Mouse (Mus musculus): ENCODE measurements around the gene Retn. TPM values are rescaled to one million over a fixed set of nuclear protein-coding genes. Genes with fewer than 3 reads are reported as not detected.

Gene Retn
- not detected in 2 replicates for polyA plus RNA-seq (2015; fragmentation: Nextera tagmentation; extraction: Ambion mirVana)

DNA sequence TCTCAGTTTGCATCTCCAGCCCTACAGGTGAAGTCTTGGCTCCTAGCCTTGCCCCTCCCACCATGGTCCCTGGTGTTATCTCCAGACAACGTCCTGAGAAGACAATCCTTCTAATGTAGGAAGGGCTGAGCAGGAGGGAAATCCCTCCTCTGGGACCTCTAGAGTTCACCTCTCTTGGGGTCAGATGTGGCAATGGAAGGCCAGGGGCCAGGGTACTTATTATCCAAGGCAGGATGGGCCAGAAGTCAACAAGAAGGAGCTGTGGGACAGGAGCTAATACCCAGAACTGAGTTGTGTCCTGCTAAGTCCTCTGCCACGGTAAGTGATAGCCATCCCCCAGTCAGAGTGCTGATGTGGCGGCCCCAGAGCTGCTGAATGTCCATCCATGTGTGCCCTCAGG lies at the start of gene Retn:
Gene Retn (plus strand): TSS at position 245 of the 400 bp plus-strand sequence.
- no peak for DNase-seq (ENCODE audit: low spot score)
- WGBS, result 72% methylated on average over 3 of the region's 3 CpGs

DNA sequence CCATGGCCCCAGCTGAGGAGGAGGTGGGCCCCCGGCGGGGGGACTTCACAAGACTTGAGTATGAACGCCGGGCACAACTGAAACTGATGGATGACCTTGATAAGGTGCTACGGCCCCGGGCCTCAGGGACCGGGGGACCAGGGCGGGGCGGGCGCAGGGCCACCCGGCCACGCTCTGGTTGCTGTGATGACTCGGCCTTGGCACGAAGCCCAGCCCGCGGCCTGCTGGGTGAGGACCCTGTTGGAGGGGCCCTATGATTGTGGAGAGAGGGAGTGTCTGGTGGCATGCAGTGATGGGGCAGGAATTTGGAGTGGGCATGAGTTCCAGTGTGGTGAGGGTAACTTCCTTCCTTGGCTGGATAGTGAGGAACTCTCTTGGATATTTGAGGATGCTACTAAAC lies 49.0 kb upstream of the Retn start:
- WGBS, result 45% methylated on average over 16 of the region's 16 CpGs
- H3K4me2 ChIP-seq (replicated peaks; ENCODE audit: low read depth), result no peak overlapping the region
- no peak overlapping the region for H3K27ac ChIP-seq (replicated peaks)

More for the DNA sequence above, at the start of gene Retn:
- Histone ChIP-seq H3K27ac (replicated peaks) (no peak within 1 kb of the TSS), H3K36me3 (ENCODE audit: control insufficient read depth, insufficient read depth, low read length) (no peaks in the 10 kb centered on the region), H3K27me3 (ENCODE audit: control insufficient read depth, insufficient read depth, low read length) (no peaks in the 10 kb centered on the region), H3K4me1 (replicated peaks; ENCODE audit: control insufficient read depth, insufficient read depth) (no peaks in the 10 kb centered on the region), H3K9ac (ENCODE audit: low read length) (no peak within 1 kb of the TSS), H3K4me2 (replicated peaks; ENCODE audit: low read depth) (no peak within 1 kb of the TSS), H3K9me3 (ENCODE audit: control insufficient read depth, low read length) (no peaks in the 10 kb centered on the region), H3K4me3 (ENCODE audit: low read depth, low read length) (no peak within 1 kb of the TSS)
- TF ChIP-seq EP300 (optimal IDR thresholded peaks at IDR 0.05) (no peak), CTCF (IDR thresholded peaks at IDR 0.05; ENCODE audit: low read depth) (no peak)
- no peak for ATAC-seq (ENCODE audit: low FRiP score, low TSS enrichment)

DNA sequence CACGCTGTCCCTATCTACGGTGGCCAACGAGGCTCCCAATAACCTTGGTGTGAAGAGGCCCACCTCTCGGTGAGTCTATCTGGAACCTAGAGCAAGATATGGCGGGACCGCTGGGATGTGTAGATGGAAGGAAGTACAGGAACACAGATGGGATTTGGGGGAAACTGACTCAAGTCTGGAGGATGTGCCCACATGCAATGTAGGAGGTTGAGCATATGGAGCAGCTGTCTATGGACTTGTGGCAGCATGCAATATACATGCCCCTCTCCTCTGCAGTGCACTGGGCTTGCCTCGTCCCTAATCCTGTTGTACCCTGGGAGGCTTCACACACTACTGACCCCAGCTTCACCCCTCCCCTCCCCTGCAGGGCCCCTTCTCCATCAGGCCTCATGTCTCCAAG lies 47.7 kb upstream of the Retn start:
- Histone ChIP-seq H3K4me3 (ENCODE audit: low read depth, low read length) (no peak overlapping the region), H3K27ac (replicated peaks) (0 out of 2 replicates have a peak overlapping the region, but pooled peaks have one; percentile 8), H3K9me3 (ENCODE audit: control insufficient read depth, low read length) (no peaks in the 10 kb centered on the region), H3K4me2 (replicated peaks; ENCODE audit: low read depth) (no peak overlapping the region), H3K36me3 (ENCODE audit: control insufficient read depth, insufficient read depth, low read length) (peaks cover 11% of the 10 kb centered on the region), H3K27me3 (ENCODE audit: control insufficient read depth, insufficient read depth, low read length) (no peaks in the 10 kb centered on the region), H3K9ac (ENCODE audit: low read length) (no peak overlapping the region), H3K4me1 (replicated peaks; ENCODE audit: control insufficient read depth, insufficient read depth) (no peaks in the 10 kb centered on the region)
- ATAC-seq (ENCODE audit: low FRiP score, low TSS enrichment), result no peak
- TF ChIP-seq CTCF (IDR thresholded peaks at IDR 0.05; ENCODE audit: low read depth), result no peak
- TF ChIP-seq EP300 (optimal IDR thresholded peaks at IDR 0.05), result no peak
- WGBS, result 94% methylated on average over 6 of the region's 7 CpGs
- no peak for DNase-seq (ENCODE audit: low spot score)

More for the DNA sequence above, 49.0 kb upstream of the Retn start:
- ATAC-seq (ENCODE audit: low FRiP score, low TSS enrichment), result 0 out of 2 replicates have a peak, but pooled peaks have one; percentile 24
- Histone ChIP-seq H3K9me3 (ENCODE audit: control insufficient read depth, low read length) (no peaks in the 10 kb centered on the region), H3K9ac (ENCODE audit: low read length) (no peak overlapping the region), H3K4me3 (ENCODE audit: low read depth, low read length) (no peak overlapping the region), H3K36me3 (ENCODE audit: control insufficient read depth, insufficient read depth, low read length) (peaks cover 8% of the 10 kb centered on the region), H3K27me3 (ENCODE audit: control insufficient read depth, insufficient read depth, low read length) (no peaks in the 10 kb centered on the region), H3K4me1 (replicated peaks; ENCODE audit: control insufficient read depth, insufficient read depth) (no peaks in the 10 kb centered on the region)
- TF ChIP-seq CTCF (IDR thresholded peaks at IDR 0.05; ENCODE audit: low read depth) (no peak), EP300 (optimal IDR thresholded peaks at IDR 0.05) (no peak)
- no peak for DNase-seq (ENCODE audit: low spot score)

DNA sequence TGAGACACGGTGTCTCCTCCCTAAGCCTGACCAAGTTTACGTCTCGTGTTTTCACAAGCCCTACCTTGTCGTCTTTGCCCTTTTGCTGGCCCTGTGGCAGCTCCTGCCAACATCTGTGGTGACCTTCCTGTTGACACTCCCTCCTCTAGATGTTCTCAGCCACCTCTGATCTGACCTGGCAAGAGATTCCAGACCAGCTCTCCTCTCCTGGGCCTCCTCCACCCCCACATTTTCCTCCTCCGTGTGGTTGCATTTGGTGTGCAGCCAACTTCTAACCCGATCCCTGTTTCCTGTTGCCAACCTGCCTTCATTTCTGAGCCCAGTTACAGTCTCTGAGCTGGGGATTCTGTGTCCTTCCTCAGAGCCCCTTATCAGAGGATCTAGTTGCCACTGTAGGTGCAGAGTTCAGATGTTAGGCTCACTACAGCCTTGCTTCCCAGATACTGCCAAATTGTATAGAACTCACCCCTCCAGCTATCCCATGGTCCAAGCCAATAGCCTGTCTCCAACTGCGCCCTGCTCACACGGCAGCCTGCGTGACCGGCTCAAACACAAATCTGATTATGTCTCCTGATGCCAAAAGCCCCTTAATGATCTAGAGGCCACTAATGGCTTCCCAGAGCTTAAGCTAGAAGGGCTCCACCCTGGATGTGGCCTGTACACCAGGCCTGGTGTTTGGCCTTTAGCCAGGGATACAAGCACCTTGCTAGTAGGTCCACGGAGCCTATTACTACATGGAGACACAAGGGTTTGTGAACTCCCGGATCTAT lies 46.3 kb upstream of the Retn start:
- no peak for TF ChIP-seq CTCF (IDR thresholded peaks at IDR 0.05; ENCODE audit: low read depth)
- no peak for TF ChIP-seq EP300 (optimal IDR thresholded peaks at IDR 0.05)
- Histone ChIP-seq H3K36me3 (ENCODE audit: control insufficient read depth, insufficient read depth, low read length) (peaks cover 20% of the 10 kb centered on the region), H3K9ac (ENCODE audit: low read length) (no peak overlapping the region), H3K9me3 (ENCODE audit: control insufficient read depth, low read length) (no peaks in the 10 kb centered on the region), H3K27me3 (ENCODE audit: control insufficient read depth, insufficient read depth, low read length) (no peaks in the 10 kb centered on the region), H3K4me1 (replicated peaks; ENCODE audit: control insufficient read depth, insufficient read depth) (no peaks in the 10 kb centered on the region), H3K27ac (replicated peaks) (peak overlapping the region; percentile 42), H3K4me3 (ENCODE audit: low read depth, low read length) (no peak overlapping the region), H3K4me2 (replicated peaks; ENCODE audit: low read depth) (no peak overlapping the region)
- 56% methylated on average over 12 of the region's 12 CpGs for WGBS
- ATAC-seq (ENCODE audit: low FRiP score, low TSS enrichment) (peak; percentile 19), DNase-seq (ENCODE audit: low spot score) (no peak)

DNA sequence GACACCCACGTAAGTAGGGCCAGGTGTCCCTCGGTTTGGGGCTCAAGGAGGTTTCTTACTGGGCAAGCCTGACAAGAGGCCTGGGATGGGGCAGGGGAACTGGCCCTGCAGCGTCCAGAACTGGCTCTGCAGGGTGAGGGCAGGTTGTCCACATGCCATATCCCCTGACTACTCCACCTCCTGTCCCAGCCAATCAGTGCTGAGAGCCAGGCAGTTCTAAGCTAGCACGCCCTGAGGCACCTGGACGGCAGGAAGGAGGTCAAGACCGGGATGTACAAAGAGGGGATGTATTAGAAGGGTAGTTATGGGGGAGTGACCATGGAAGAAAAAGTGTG lies 45.8 kb upstream of the Retn start:
- ATAC-seq (ENCODE audit: low FRiP score, low TSS enrichment), result peak; percentile 49

More for the DNA sequence above, 45.8 kb upstream of the Retn start:
- no peaks in the 10 kb centered on the region for H3K4me1 ChIP-seq (replicated peaks; ENCODE audit: control insufficient read depth, insufficient read depth)
- no peak overlapping the region for H3K9ac ChIP-seq (ENCODE audit: low read length)
- peak overlapping the region; percentile 42 for H3K27ac ChIP-seq (replicated peaks)
- peak; percentile 48 for DNase-seq (ENCODE audit: low spot score)
- 67% methylated on average over 6 of the region's 6 CpGs for WGBS
- no peak overlapping the region for H3K4me2 ChIP-seq (replicated peaks; ENCODE audit: low read depth)
- peaks cover 23% of the 10 kb centered on the region for H3K36me3 ChIP-seq (ENCODE audit: control insufficient read depth, insufficient read depth, low read length)
- TF ChIP-seq EP300 (optimal IDR thresholded peaks at IDR 0.05), result no peak
- no peaks in the 10 kb centered on the region for H3K27me3 ChIP-seq (ENCODE audit: control insufficient read depth, insufficient read depth, low read length)
- no peaks in the 10 kb centered on the region for H3K9me3 ChIP-seq (ENCODE audit: control insufficient read depth, low read length)
- H3K4me3 ChIP-seq (ENCODE audit: low read depth, low read length), result no peak overlapping the region
